Mouse (Mus musculus) heart, embryonic 14.5 days (tissue): Measurements from ENCODE around the gene Ralgps1. TPM values are rescaled to one million over a fixed set of nuclear protein-coding genes. Genes with fewer than 3 reads are reported as not detected.

Source experiments
- ATAC-seq: fragments of 200-750 bp; cut with Nextera tagmentation; 2 replicates; pipeline ENCODE4 v1.8.0; 2017; ENCODE audit warnings: low read depth, moderate TSS enrichment; ENCODE audit not compliant: insufficient number of reproducible peaks, insufficient read depth, low FRiP score
- H3K27ac ChIP-seq, 2 experiments: fragments of 200-500 bp in 1 of 2; fragments of 300-500 bp in 1 of 2; sonication (generic) in 1 of 2; replicated peaks in 1 of 2; 2 replicates each; pipeline ENCODE4 v1.5.1; 2012 to 2014; ENCODE audit warnings: low read depth in 2 of 2, low read length in 2 of 2, control low read depth in 1 of 2, mild to moderate bottlenecking in 1 of 2, mixed read lengths in 1 of 2; ENCODE audit not compliant: control insufficient read depth in 1 of 2, insufficient read depth in 1 of 2
- H3K27me3 ChIP-seq: fragments of 300-500 bp; sonication (generic); 2 replicates; pipeline ENCODE4 v1.6.1; 2014; ENCODE audit warnings: mild to moderate bottlenecking, low read length, control low read depth; ENCODE audit not compliant: control insufficient read depth, insufficient read depth
- H3K36me3 ChIP-seq: fragments of 300-500 bp; sonication (generic); 2 replicates; pipeline ENCODE4 v1.6.1; 2014; ENCODE audit warnings: mild to moderate bottlenecking, control low read depth, low read length, mixed read lengths; ENCODE audit not compliant: control insufficient read depth, insufficient read depth
- H3K4me1 ChIP-seq, 2 experiments: fragments of 200-500 bp in 1 of 2; fragments of 300-500 bp in 1 of 2; sonication (generic) in 1 of 2; 2 replicates each; pipeline ENCODE4 v1.6.1; 2012 to 2014; ENCODE audit warnings: low read length in 2 of 2, control low read depth in 1 of 2, mixed read lengths in 1 of 2; ENCODE audit not compliant: control insufficient read depth in 2 of 2, insufficient read depth in 2 of 2
- H3K4me2 ChIP-seq: fragments of 300-500 bp; sonication (generic); 2 replicates; pipeline ENCODE4 v1.6.1; 2014; ENCODE audit warnings: mild to moderate bottlenecking, low read length
- H3K4me3 ChIP-seq, 2 experiments: fragments of 200-500 bp in 1 of 2; fragments of 300-500 bp in 1 of 2; sonication (generic) in 1 of 2; 2 replicates each; pipeline ENCODE4 v1.5.1; 2012 to 2014; ENCODE audit warnings: low read length in 2 of 2, mild to moderate bottlenecking in 2 of 2, control low read depth in 1 of 2, low read depth in 1 of 2, moderate library complexity in 1 of 2; ENCODE audit not compliant: control insufficient read depth in 1 of 2, insufficient read depth in 1 of 2
- H3K9ac ChIP-seq: fragments of 300-500 bp; sonication (generic); 2 replicates; pipeline ENCODE4 v1.6.1; 2014; ENCODE audit warnings: mild to moderate bottlenecking, low read length
- H3K9me3 ChIP-seq: fragments of 300-500 bp; sonication (generic); 2 replicates; pipeline ENCODE4 v1.6.1; 2016; ENCODE audit warnings: low read length, control low read depth; ENCODE audit not compliant: control insufficient read depth
- WGBS: fragments of 180-500 bp; shearing (Covaris S2); extraction: QIAGEN DNeasy Blood & Tissue Kit; methylation state at CpG from one replicate; pipeline ENCODE4 v1.1.7; 2014; 5-methylcytosine and 5-hydroxymethylcytosine counted together
- polyA plus RNA-seq: library from polyadenylated mRNA; unstranded; fragments of >200 nt; fragmentation: Nextera tagmentation; extraction: Ambion mirVana; gene quantifications from 2 replicates; pipeline ENCODE4 v1.2.1, GENCODE M21; 2014

Ralgps1 gene
- polyA plus RNA-seq, 1 experiment from 2014 or later, result 6.7 TPM

DNA sequence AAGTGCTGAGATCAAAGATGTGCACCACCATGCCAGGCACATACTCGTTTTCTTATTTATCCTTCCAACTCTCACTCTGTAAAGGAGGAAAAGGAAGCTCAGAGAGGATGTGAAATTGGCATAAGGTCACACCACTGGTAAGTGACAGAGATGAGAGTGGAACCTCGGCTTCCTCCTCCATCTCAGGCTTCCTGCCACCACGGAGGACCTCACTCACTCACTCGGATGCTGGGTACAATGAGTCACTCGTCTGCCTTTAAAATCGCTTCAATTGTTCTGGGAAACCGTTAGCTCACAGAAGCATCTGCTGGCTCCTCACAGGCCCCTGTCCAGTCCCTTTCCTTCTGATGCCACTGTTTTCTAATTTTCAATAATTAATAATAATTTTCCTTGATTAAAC is 194.8 kb downstream of the Ralgps1 start:
- Histone ChIP-seq H3K4me1 (peaks cover 24 to 26% of the 10 kb centered on the region in 2 experiments), H3K27me3 (no peaks in the 10 kb centered on the region), H3K4me3 (no peak overlapping the region), H3K9ac (no peak overlapping the region), H3K9me3 (no peaks in the 10 kb centered on the region), H3K4me2 (no peak overlapping the region), H3K27ac (peak overlapping the region in 1 of 2 experiments; percentile 87; a peak in 2 of 4 replicates), H3K36me3 (peaks cover 3% of the 10 kb centered on the region; the same call in 1 of the 2 replicates)
- 43% methylated on average over 7 of the region's 7 CpGs for WGBS
- ATAC-seq, result no peak

DNA sequence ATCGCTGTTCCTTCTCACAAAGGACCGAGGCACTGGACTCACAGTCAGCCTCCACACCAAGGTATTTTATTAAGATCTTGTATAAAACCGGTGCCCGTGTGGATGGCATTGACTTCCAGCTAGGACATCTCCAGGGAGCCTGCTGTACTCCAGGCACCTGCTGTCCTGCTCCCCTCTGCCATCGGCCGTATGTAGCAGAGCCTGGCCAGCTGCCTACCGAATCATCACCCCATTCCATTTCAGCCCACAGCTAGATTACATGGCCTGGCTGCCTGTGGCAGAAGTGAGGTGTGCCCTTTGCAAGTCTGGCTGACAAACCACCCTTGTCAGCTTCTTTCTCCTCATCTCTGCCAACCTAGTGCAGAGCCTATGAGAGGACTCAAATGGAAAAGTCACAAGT is 197.6 kb downstream of the Ralgps1 start:
- Histone ChIP-seq H3K27ac (no peak overlapping the region), H3K4me2 (no peak overlapping the region), H3K9me3 (no peaks in the 10 kb centered on the region), H3K4me1 (peaks cover 18% of the 10 kb centered on the region in 2 experiments), H3K4me3 (no peak overlapping the region), H3K27me3 (no peaks in the 10 kb centered on the region), H3K36me3 (peaks cover 3% of the 10 kb centered on the region; the same call in 1 of the 2 replicates), H3K9ac (no peak overlapping the region)
- WGBS, result 77% methylated on average over 7 of the region's 7 CpGs
- ATAC-seq, result no peak

DNA sequence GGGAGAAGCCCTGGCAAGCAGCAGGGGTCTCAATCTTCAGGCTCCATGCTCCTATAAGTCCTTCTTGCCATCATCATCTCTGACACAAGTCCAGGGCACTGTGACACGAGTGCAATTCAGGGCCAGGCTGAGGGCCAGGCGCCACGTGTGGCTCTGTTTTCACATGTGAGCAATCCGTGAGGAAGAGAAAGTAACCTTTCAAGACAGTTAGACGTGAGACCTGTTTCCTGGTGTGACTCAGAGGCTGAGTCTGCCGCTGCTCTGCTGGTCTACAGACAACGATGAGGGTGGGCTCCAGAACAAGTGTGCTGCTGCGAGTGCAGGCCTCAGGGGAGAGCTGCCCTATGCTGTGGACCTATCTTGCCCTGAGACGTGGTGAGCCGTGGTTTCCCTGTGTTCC is 198.2 kb downstream of the Ralgps1 start:
- WGBS, result 53% methylated on average over 10 of the region's 10 CpGs
- Histone ChIP-seq H3K27ac (no peak overlapping the region), H3K36me3 (peaks cover 3% of the 10 kb centered on the region; the same call in 1 of the 2 replicates), H3K27me3 (no peaks in the 10 kb centered on the region), H3K4me2 (no peak overlapping the region), H3K9ac (no peak overlapping the region), H3K9me3 (no peaks in the 10 kb centered on the region), H3K4me1 (peaks cover 12 to 13% of the 10 kb centered on the region in 2 experiments), H3K4me3 (no peak overlapping the region)
- no peak for ATAC-seq

DNA sequence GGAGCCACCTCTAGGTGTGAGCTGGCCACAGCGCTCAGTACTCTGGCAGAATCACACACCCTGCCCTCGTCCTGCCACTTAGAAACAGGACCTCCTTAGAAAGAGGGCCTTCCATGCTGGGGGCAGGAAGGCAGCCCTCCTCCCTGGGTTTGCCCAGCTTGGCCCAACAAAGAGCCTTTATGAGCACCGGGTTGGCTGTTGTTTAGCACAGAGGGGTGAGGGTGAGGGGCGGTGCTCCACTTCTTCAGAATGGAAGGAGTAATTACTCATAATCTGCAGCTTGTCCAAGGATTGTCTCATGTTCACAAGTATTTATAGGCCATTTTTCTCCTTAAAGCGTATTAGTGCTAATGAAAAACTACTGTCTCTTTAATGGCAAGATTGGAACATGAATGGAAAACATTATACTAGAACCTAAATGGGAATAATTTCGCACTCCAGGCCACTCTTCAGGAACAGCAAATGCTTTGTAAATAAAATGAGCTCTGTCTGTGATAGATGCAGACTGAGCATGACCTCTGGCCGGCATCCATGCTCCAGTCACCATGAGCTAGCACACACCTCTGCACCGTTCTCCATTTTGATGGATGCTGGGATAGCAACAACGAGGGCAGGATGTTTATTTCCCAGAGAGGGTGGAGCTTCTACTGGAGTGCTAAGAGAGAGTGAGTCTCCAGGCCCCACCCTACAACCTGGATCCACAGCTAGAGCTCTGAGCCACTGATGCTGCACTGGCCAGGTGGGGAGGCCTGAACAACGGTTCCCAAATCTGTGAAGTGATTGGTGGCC is 200.3 kb downstream of the Ralgps1 start:
- peaks cover 6 to 9% of the 10 kb centered on the region in 2 experiments for H3K4me1 ChIP-seq
- no peaks in the 10 kb centered on the region for H3K9me3 ChIP-seq
- H3K27ac ChIP-seq, result no peak overlapping the region
- H3K36me3 ChIP-seq, result peaks cover 3% of the 10 kb centered on the region; the same call in 1 of the 2 replicates
- H3K4me2 ChIP-seq, result no peak overlapping the region
- H3K9ac ChIP-seq, result no peak overlapping the region
- no peak overlapping the region for H3K4me3 ChIP-seq
- 83% methylated on average over 10 of the region's 10 CpGs for WGBS
- H3K27me3 ChIP-seq, result no peaks in the 10 kb centered on the region
- no peak for ATAC-seq

DNA sequence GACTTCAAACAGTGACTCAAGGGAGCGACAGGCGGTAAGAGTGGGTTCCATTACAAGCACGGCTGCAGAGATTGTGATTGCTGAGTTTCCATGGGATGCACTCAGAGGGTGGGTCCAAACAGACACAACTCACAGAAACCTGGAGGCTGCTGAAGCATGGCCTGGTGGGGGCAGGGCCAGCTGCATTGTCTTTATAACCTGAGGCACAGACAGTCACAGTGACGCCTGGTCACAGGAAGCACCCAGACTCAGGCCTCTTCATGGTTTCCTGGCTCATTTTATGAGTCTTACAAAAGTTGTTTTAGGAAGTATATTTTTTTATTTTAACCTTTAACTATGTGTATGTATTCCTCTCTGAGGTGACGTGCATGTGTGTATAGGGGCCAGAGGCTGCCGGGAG is 201.8 kb downstream of the Ralgps1 start:
- no peak overlapping the region for H3K9ac ChIP-seq
- WGBS, result 73% methylated on average over 6 of the region's 6 CpGs
- H3K4me2 ChIP-seq, result no peak overlapping the region
- peaks cover 22% of the 10 kb centered on the region in 2 experiments for H3K4me1 ChIP-seq
- no peak for ATAC-seq
- no peak overlapping the region for H3K27ac ChIP-seq
- H3K9me3 ChIP-seq, result no peaks in the 10 kb centered on the region
- no peak overlapping the region for H3K4me3 ChIP-seq
- no peaks in the 10 kb centered on the region for H3K27me3 ChIP-seq
- H3K36me3 ChIP-seq, result peaks cover 3% of the 10 kb centered on the region; the same call in 1 of the 2 replicates

- no peak overlapping the region for H3K4me2 ChIP-seq
- 92% methylated on average over 3 of the region's 3 CpGs for WGBS
- H3K9me3 ChIP-seq, result no peaks in the 10 kb centered on the region
- H3K27ac ChIP-seq, result no peak overlapping the region
- peaks cover 2% of the 10 kb centered on the region; the same call in 1 of the 2 replicates for H3K36me3 ChIP-seq
- H3K27me3 ChIP-seq, result no peaks in the 10 kb centered on the region
- no peak overlapping the region for H3K4me3 ChIP-seq
- ATAC-seq, result no peak
- no peak overlapping the region for H3K9ac ChIP-seq
- peaks cover 24 to 26% of the 10 kb centered on the region in 2 experiments for H3K4me1 ChIP-seq
Measured at GRCm38 (mm10) chr2:33167060-33167459, 204.2 kb downstream of the Ralgps1 start.

DNA sequence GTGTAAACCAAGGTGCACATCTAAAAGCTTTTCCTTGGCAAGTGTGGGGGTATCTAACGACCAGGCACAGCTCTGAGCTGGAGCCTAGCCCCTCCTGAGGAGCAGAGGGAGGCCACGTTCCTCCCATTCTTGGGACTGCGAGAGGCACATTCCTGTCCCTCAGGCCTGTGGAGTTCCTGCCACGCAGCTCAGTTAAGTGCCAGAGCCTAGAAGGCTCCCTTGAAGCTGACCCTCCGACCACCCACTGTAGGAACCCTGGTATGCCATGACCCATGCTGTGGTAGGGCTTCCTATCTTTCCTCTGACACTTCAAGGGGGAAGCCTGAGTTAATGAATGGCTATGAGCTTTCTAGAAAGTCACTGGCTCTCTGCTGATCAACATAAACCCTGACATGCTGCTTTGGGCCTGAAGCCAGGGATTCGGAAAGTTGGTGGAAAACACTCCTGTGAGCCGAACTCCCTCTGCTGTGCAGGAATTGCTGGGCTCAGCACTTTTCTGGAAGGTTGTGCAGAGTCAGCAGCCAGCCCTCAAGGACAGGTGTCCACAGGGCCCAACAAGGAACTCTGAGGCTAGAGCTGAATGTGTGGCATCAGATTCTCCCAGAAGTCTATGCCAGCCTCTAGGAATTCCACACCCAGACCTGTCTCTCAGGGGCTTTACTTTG is 205.4 kb downstream of the Ralgps1 start:
- WGBS, result 12% methylated on average over 7 of the region's 7 CpGs

More for the DNA sequence above, 205.4 kb downstream of the Ralgps1 start:
- Histone ChIP-seq H3K36me3 (no peaks in the 10 kb centered on the region), H3K4me3 (no peak overlapping the region), H3K9me3 (no peaks in the 10 kb centered on the region), H3K4me2 (no peak overlapping the region), H3K9ac (peak overlapping the region; percentile 45; the same call in 1 of the 2 replicates), H3K27ac (peak overlapping the region; percentile 60 to 72), H3K4me1 (peaks cover 26 to 28% of the 10 kb centered on the region in 2 experiments), H3K27me3 (no peaks in the 10 kb centered on the region)
- ATAC-seq, result peak; percentile 26; the same call in 1 of the 2 replicates
